Mouse (Mus musculus) cerebellum, adult 11-12 months (tissue): ENCODE results near the gene Izumo1r.
"Not testable (repeated sequence)": the region's sequence is repeated elsewhere in the genome, so short reads cannot be mapped to it uniquely, and the experiment has no call there.

ENCODE experiments used
- DNase-seq: peaks from one replicate; pipeline ENCODE4 v3.0.0; 2022

The Izumo1r gene

DNA sequence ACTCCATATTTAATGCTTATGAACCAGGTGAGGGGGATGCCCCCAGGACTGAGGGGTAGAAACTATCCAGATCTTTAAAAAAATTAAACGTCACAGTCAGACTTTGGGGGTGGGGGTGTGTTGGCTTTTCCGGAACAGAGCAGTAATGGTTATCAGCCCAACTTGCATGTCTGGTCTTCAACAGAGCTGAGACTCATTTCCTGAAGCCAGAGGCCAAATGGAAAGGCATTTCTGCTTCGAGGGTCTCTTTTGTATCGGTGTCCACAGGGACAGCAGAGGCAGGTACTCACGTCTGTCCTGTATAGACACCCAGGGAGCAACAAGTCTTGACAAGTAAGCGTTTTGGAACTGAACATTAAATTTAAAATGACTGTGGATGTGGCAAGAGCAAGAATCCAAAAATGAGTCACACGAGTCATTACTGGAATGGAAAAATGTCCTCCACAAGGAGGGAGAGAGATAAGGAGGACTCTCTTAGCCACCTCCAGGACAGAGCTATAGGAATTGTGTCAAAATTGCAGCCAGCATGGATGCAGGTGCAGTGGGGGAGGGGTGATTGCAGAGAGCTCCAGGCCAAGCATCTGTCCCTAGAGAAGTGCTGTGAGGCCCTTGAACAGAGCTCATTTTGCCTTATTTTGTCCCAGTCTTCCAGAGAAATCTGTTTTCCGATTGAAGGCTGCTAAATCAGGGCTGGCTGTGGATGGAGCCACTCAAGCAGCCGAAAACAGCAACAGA lies 1.2 kb upstream of the Izumo1r start:
- no peak for DNase-seq

GRCm38 (mm10) chr9:14903006-14903405 lies 743 bp downstream of the Izumo1r start:
- no peak for DNase-seq

DNA sequence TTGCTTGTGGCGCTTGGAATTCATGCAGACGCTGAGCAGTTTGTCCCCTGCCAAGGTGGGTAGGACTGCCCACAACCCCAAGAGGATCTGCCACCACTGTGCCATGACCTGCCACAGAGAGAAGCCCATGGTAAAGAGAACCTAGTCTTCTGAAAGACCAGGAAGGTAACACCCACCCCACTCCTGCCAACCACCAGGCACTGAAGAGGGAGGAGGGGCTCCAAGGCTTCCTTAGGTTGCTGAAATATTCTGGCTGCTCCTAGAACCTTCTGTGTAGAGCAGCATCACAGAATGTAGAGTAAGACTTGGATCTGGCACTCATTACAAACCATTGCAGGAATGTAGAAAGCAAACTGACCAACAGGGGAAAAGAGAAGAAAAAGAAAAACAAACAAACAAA lies 1.3 kb downstream of the Izumo1r start:
- no peak for DNase-seq

DNA sequence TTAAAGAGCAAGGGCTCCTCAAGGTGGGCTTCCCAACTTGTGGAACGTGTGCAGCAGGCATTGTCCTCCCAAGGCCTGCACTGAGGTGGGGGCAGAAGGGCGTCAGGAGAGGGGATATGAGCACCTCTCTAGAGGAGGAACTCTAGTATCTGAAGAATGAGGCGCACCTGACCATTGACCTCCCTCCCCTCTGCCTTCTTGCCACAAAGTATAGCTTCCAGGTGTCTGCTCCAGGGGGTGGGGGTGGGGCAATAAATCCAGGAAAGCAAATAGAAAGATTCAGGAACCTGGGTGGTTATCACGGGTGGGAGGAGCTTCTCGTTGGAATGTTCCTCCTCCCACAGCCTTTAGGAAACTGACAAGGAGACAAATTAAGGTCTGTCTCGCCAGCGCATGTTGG lies 2.0 kb downstream of the Izumo1r start:
- DNase-seq: no peak

GRCm38 (mm10) chr9:14897102-14897501 lies 6.6 kb downstream of the Izumo1r start:
- no peak for DNase-seq

DNA sequence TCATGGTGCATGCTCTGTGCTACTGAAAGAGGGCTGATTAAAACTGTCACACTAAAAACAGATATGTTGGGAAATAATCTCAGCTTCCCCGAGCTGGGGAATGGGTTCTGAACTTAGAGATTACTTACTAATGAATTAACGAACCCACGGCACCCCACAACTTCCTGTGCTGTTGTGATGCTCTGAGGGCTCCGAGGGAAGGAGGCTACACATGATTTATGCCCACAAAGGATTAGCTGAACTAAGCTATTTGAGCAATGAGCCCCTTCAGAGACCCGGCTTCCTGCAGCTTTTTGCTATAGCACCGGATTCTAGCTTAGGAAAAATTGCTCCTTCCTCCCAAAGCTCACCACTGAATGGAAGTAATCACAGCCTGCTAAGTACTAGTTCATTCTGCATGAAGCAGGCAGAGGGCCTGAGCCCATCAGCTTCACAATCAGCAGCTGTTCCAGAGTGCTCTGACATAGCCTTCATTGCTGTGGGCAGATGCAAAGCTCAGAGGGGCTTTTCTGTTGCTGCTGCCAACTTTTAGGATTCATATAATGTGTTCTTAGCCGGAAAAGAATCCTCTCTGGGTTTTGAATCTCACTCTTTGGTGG lies 8.4 kb downstream of the Izumo1r start:
- no peak for DNase-seq

DNA sequence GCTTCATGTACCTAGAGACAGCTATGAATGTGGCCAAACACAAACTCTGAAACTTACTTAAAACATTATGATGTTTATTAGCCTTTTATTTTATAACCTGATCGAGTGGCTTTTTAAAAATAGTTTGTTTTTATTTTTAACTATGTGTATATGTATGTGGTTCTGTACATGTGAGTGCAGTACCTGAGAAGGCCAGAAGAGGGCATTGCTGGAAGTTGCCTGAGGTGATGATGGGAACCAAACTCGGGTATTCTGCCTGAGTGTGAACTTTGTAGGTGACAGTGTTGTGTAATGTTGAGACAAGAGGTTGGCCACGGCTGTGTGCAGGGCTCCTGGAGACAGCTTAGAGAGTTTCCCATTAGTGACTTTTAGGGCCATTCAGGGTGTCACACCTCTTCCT lies 9.1 kb downstream of the Izumo1r start:
- no peak for DNase-seq

GRCm38 (mm10) chr9:14893388-14893787 lies 10.4 kb downstream of the Izumo1r start:
- no peak for DNase-seq

DNA sequence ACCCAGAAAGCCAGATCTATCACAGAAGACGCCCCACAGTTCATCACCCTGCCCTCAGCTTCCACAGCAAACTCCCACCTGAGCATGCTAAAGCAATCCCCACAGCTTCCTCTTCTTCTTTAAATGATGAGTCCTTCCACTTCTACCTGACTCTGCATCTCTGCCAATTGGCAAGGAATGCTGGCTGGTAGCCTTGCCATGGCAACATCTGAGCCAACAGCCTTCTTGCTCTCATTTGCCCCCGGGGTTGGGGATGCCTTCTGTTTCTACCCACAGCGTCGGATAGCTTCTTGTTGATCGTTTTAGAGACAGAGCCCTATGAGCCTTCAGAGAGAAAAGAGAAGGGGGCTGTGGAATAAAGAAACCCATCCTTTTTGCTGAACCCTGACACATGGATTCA lies 11.9 kb downstream of the Izumo1r start:
- DNase-seq: peak; percentile 15

DNA sequence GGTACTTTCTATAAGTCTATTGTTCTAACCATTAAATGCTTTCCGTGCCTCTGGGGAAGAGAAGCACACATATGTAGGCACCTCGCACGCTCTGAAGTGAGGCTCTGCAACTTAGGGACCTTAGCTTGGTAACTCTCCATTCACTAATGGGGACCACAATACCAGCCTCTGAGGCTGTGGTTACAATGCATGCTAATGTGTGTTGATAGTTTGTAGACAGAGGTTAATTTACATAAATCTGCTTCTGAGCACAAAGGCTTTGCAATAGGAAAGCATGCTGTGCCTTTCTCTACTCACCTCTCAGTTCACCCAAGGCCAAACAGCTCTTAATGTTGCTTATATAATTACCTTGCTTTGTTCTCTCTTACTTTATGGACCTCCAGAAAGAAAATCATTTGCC lies 13.1 kb downstream of the Izumo1r start:
- DNase-seq: no peak

DNA sequence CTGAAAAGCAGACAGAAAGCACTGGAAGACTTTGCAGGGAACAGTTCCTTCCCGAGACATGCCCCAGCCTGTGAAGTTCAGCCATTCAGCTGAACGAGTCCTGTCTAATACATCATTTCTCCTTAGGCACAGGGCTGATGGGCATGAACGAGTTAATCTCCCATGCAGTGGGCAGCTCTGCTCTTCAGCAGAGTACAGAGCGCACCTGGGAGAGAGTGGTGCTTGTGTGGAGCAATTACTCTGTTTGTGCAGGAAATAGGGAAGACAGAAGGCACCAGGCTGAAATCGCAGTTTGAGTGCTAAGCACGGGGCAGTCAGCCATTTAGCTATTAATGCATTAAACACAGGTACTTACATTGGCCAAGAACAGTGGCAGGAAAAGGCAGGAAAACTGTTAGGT lies 15.1 kb downstream of the Izumo1r start:
- DNase-seq: no peak

DNA sequence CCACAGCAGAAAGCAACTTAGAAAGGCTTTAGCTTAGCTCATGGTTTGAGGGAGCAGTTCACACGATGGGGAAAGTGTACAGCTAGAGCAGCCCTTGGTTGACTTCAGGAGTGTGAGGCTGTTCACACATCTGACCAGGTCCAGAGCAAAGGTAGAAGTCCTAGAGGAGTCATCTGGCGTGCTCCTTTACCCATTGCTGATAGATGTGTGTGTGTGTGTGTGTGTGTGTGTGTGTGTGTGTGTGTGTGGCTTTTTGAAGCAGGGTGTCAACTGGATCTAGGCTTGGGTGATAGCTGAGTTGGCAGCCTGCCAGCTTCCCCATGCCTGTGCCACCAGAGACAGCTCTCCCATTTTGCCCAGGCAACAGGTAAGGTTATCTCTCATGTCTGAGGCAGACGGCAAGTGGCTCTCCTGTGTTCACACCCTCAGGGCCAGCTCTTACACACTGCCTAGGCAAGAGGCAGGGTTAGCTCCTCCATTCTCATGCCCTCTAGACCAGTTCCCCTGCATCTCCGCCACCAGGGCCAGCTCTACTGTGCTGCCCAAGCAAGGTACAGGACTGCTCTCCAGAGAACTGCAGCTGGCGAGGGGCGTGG lies 15.9 kb downstream of the Izumo1r start:
- no peak for DNase-seq

GRCm38 (mm10) chr9:14885954-14886353 lies 17.8 kb downstream of the Izumo1r start:
- no peak for DNase-seq

DNA sequence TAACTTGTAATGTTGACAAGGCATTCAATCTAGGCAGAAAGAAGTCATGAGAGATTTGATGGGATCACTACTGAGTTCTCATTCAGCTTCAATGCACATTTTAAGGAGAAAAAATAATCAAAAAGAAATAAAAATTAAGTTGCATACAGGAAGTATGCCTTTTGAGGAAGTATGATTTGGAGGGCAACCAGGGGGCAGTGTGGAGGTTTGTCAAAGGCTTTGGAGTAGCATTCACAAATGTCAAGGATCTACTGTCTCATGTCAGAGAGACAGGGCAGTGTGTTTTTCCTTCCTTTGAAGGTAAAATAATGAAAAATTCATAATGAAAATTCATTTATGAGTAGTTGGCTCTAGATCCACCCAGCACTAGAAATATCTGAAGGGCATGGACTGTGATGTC lies 18.6 kb downstream of the Izumo1r start:
- DNase-seq: no peak

DNA sequence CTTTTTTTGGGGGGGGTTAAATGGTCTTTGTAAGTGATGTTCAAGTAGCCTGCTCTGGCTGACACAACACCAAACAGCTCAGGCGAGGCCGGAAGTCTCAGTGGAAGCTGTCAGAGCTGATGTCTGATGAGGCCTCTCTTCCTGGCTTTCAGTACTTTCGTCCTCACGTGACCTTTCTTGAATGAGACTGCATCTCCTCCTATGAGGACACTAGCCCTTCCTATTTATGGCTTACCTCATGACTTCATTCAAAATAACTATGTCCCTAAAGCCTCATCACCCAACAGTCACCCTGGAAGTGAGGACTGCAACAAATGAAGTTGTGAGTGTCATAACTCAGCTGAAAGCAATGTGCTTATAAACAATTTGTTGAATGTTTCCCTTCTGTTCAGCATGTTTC lies 19.1 kb downstream of the Izumo1r start:
- no peak for DNase-seq

DNA sequence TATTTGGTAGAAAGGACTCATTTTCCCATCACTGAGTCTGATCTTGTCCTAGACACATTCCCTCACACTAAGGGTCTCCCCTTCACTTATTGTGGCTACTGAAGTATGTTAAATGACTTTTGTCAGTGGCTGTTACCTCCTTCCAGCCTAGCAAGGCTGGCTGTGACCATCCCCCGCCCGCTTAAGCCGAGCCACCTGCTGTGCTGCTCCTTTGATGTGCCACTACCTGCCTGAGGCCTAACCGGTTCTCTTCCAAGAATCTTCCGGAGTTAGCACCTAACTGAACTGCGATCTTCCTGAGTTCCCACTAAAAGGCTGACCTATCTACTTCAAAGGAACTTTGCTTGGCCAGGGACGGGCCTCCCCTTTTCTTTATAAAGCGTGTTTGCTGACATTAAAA lies 27.2 kb downstream of the Izumo1r start:
- not testable (repeated sequence) for DNase-seq

DNA sequence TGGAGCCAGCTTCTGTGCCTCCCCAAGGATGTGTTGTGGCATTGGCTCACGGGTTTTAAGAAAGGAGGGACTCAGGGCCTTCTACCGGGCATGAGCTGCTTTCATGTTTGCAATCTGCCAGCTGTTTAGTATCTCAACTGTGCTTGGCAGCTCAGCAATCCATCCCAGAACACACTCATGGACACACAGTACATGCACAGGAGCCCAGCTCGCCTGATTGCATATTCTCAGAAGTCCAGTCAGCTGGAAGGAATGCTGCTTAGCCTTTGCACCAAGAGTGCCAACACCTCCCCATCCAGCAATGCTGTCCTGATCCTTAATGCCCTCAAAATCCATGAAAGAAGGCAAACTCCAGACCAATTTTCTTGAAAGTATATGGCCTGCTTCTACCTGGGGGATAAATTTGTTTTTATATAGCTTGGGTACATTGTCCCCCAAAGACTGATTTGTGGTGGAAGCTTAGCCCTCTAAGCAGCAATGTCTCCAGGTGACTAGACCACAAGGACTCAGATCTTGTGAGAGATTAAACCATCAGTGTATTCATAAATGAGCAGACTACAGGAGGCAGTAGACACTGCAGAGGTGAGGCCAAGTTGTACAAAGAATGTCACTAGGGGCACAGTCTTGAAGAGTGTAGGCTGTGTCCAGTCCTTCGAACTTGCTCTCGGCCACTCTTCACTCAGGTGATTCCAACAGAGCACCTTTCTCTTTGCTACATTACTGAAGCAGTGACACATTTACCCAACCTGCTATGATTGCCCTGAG lies 27.8 kb downstream of the Izumo1r start:
- no peak for DNase-seq

GRCm38 (mm10) chr9:14872181-14872930 lies 31.4 kb downstream of the Izumo1r start:
- DNase-seq: no peak

DNA sequence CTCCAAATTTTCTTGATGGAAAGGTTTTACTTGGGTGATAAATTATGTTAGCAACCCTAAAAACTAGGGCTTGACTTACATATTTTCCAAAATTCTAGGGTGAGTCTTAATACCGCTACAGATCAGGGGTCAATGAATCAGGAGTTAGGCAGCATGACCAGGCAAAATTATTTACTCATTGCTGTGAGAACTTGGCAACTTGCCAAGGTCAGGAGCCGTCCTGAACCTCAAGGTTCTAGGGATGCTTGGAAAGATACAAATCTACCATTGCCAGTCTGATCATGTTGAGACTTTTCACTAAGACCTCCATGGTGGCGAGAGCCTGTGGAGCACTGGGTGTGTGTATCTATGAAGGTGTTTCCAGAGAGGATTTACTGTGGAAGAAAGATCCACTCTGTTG lies 32.2 kb downstream of the Izumo1r start:
- no peak for DNase-seq

GRCm38 (mm10) chr9:14870802-14871201 lies 32.9 kb downstream of the Izumo1r start:
- no peak for DNase-seq

DNA sequence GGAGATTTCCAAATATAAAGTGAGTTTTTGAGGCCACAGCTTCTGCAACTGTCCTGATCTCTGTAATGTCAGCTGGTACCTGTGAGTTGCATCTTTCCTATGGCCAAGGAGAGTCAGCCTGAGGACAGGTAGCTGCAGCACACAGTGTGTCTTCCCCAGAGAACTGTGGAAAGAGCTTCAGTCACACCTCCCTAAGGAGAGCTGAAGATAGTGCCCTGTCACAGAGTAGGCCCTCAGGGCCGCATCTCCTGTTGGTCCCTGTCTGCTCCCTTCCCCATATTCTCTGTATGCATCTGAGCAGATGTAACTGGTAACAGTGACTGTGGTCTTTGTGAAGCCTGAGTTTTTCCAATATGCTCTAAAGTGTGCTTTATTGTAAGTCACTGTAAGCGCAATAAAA lies 33.4 kb downstream of the Izumo1r start:
- no peak for DNase-seq

GRCm38 (mm10) chr9:14868326-14868725 lies 35.4 kb downstream of the Izumo1r start:
- DNase-seq: no peak

- no peak for DNase-seq
Measured at GRCm38 (mm10) chr9:14866957-14867356, 36.8 kb downstream of the Izumo1r start.
